Mouse (Mus musculus) neural tube, embryonic 14.5 days (tissue): ENCODE measurements around the gene Sag. TPM values are rescaled to one million over a fixed set of nuclear protein-coding genes. Genes with fewer than 3 reads are reported as not detected.

Source experiments
- ATAC-seq: fragments of 200-750 bp; cut with Nextera tagmentation; 2 replicates; pipeline ENCODE4 v1.8.0; 2017; ENCODE audit warnings: low read depth, mild to moderate bottlenecking, moderate TSS enrichment, moderate library complexity
- H3K27ac ChIP-seq: fragments of 300-500 bp; sonication (generic); 2 replicates; pipeline ENCODE4 v1.5.1; 2014; ENCODE audit warnings: low read depth, mild to moderate bottlenecking, control low read depth, low read length, moderate library complexity, mixed read lengths
- H3K27me3 ChIP-seq: fragments of 300-500 bp; sonication (generic); 2 replicates; pipeline ENCODE4 v1.6.1; 2014; ENCODE audit warnings: low read length; ENCODE audit not compliant: control insufficient read depth, insufficient read depth
- H3K36me3 ChIP-seq: fragments of 300-500 bp; sonication (generic); 2 replicates; pipeline ENCODE4 v1.6.1; 2014; ENCODE audit warnings: low read length, mixed read lengths; ENCODE audit not compliant: control insufficient read depth, insufficient read depth
- H3K4me1 ChIP-seq: fragments of 300-500 bp; sonication (generic); 2 replicates; pipeline ENCODE4 v1.6.1; 2014; ENCODE audit warnings: low read length; ENCODE audit not compliant: control insufficient read depth, insufficient read depth
- H3K4me2 ChIP-seq: fragments of 300-500 bp; sonication (generic); 2 replicates; pipeline ENCODE4 v1.6.1; 2014; ENCODE audit warnings: mild to moderate bottlenecking, low read depth, low read length, control low read depth
- H3K4me3 ChIP-seq: fragments of 300-500 bp; sonication (generic); 2 replicates; pipeline ENCODE4 v1.5.1; 2014; ENCODE audit warnings: low read depth, low read length, control low read depth, mixed read lengths
- H3K9ac ChIP-seq: fragments of 300-500 bp; sonication (generic); replicated peaks from 2 replicates; pipeline ENCODE4 v1.6.1; 2014; ENCODE audit warnings: low read depth, mild to moderate bottlenecking, control low read depth, low read length, mixed read lengths
- H3K9me3 ChIP-seq: fragments of 300-500 bp; sonication (generic); 2 replicates; pipeline ENCODE4 v1.6.1; 2016; ENCODE audit warnings: low read length; ENCODE audit not compliant: control insufficient read depth
- WGBS: fragments of 180-500 bp; shearing (Covaris S2); extraction: QIAGEN DNeasy Blood & Tissue Kit; methylation state at CpG from one replicate; pipeline ENCODE4 v1.1.7; 2014; 5-methylcytosine and 5-hydroxymethylcytosine counted together
- polyA plus RNA-seq: library from polyadenylated mRNA; unstranded; fragments of >200 nt; fragmentation: Nextera tagmentation; extraction: Ambion mirVana; gene quantifications from 2 replicates; pipeline ENCODE4 v1.2.1, GENCODE M21; 2014

Gene Sag
- polyA plus RNA-seq, 1 experiment from 2014 or later: 3.2 TPM

DNA sequence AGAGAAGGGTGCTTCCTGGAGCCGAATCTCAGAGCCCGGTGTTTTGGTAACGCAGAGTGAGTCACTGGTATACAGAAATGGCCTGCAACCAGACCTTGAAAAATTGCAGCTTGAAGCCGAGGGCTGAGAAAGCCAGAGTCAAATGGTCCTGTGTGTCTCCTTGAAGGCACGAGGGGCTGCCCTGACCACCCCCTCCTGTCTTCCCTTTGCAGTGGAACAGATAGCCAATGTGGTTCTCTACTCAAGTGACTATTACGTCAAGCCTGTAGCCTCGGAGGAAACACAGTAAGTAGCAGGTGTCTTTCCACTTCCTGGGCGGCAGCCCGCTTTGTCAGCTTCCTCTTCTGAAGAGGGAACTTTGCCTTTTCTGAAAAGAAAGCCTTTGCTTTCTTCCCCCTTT, 24.7 kb downstream of the Sag start:
- H3K9me3 ChIP-seq: no peaks in the 10 kb centered on the region
- H3K4me1 ChIP-seq: no peaks in the 10 kb centered on the region
- H3K27me3 ChIP-seq: no peaks in the 10 kb centered on the region
- no peak overlapping the region for H3K27ac ChIP-seq
- H3K36me3 ChIP-seq: no peaks in the 10 kb centered on the region
- H3K4me2 ChIP-seq: no peak overlapping the region
- no peak overlapping the region for H3K9ac ChIP-seq
- WGBS: 85% methylated on average over 9 of the region's 9 CpGs
- no peak for ATAC-seq
- H3K4me3 ChIP-seq: no peak overlapping the region

- Histone ChIP-seq H3K4me2 (no peak overlapping the region), H3K9ac (no peak overlapping the region), H3K27me3 (no peaks in the 10 kb centered on the region), H3K4me1 (no peaks in the 10 kb centered on the region), H3K36me3 (no peaks in the 10 kb centered on the region), H3K9me3 (no peaks in the 10 kb centered on the region), H3K4me3 (no peak overlapping the region), H3K27ac (peak overlapping the region; percentile 5; the same call in 1 of the 2 replicates)
- ATAC-seq: no peak
- 57% methylated on average over 7 of the region's 7 CpGs for WGBS
Measured at GRCm38 (mm10) chr1:87828926-87829580, 25.6 kb downstream of the Sag start.

GRCm38 (mm10) chr1:87829621-87830211, 26.2 kb downstream of the Sag start:
- no peak for ATAC-seq
- no peaks in the 10 kb centered on the region for H3K27me3 ChIP-seq
- H3K4me3 ChIP-seq: no peak overlapping the region
- H3K4me2 ChIP-seq: no peak overlapping the region
- H3K9ac ChIP-seq: no peak overlapping the region
- H3K9me3 ChIP-seq: no peaks in the 10 kb centered on the region
- 65% methylated on average over 6 of the region's 6 CpGs for WGBS
- no peaks in the 10 kb centered on the region for H3K4me1 ChIP-seq
- H3K27ac ChIP-seq: no peak overlapping the region
- no peaks in the 10 kb centered on the region for H3K36me3 ChIP-seq

- no peaks in the 10 kb centered on the region for H3K27me3 ChIP-seq
- ATAC-seq: no peak
- no peak overlapping the region for H3K4me3 ChIP-seq
- no peaks in the 10 kb centered on the region for H3K9me3 ChIP-seq
- WGBS: 69% methylated on average over 1 of the region's 1 CpGs
- H3K9ac ChIP-seq: no peak overlapping the region
- H3K4me1 ChIP-seq: no peaks in the 10 kb centered on the region
- no peaks in the 10 kb centered on the region for H3K36me3 ChIP-seq
- no peak overlapping the region for H3K4me2 ChIP-seq
- H3K27ac ChIP-seq: no peak overlapping the region
Measured at GRCm38 (mm10) chr1:87836453-87836852, 33.0 kb downstream of the Sag start.

- Histone ChIP-seq H3K9ac (no peak overlapping the region), H3K4me2 (no peak overlapping the region), H3K27me3 (no peaks in the 10 kb centered on the region), H3K4me3 (no peak overlapping the region), H3K27ac (no peak overlapping the region), H3K36me3 (no peaks in the 10 kb centered on the region), H3K9me3 (no peaks in the 10 kb centered on the region), H3K4me1 (no peaks in the 10 kb centered on the region)
- 54% methylated on average over 5 of the region's 5 CpGs for WGBS
- no peak for ATAC-seq
Measured at GRCm38 (mm10) chr1:87837018-87837417, 33.5 kb downstream of the Sag start.

GRCm38 (mm10) chr1:87840411-87841208, 37.1 kb downstream of the Sag start:
- Histone ChIP-seq H3K27ac (no peak overlapping the region), H3K27me3 (no peaks in the 10 kb centered on the region), H3K9me3 (no peaks in the 10 kb centered on the region), H3K4me3 (no peak overlapping the region), H3K4me2 (no peak overlapping the region), H3K36me3 (no peaks in the 10 kb centered on the region), H3K4me1 (no peaks in the 10 kb centered on the region), H3K9ac (no peak overlapping the region)
- ATAC-seq: no peak
- WGBS: 56% methylated on average over 11 of the region's 11 CpGs

GRCm38 (mm10) chr1:87846801-87847474, 43.5 kb downstream of the Sag start:
- H3K4me1 ChIP-seq: no peaks in the 10 kb centered on the region; the same call in 1 of the 2 replicates
- no peak overlapping the region for H3K4me2 ChIP-seq
- no peak overlapping the region for H3K27ac ChIP-seq
- no peak for ATAC-seq
- no peaks in the 10 kb centered on the region for H3K9me3 ChIP-seq
- H3K9ac ChIP-seq: no peak overlapping the region
- WGBS: 50% methylated on average over 2 of the region's 2 CpGs
- H3K4me3 ChIP-seq: no peak overlapping the region
- H3K36me3 ChIP-seq: no peaks in the 10 kb centered on the region
- no peaks in the 10 kb centered on the region for H3K27me3 ChIP-seq

- Histone ChIP-seq H3K27ac (no peak overlapping the region), H3K9ac (no peak overlapping the region), H3K4me1 (no peaks in the 10 kb centered on the region; the same call in 1 of the 2 replicates), H3K4me3 (no peak overlapping the region), H3K27me3 (no peaks in the 10 kb centered on the region), H3K36me3 (no peaks in the 10 kb centered on the region), H3K4me2 (no peak overlapping the region), H3K9me3 (no peaks in the 10 kb centered on the region)
- no peak for ATAC-seq
- 68% methylated on average over 4 of the region's 4 CpGs for WGBS
Measured at GRCm38 (mm10) chr1:87847475-87848168, 44.1 kb downstream of the Sag start.
